Mouse (Mus musculus) liver, postnatal 0 days (tissue): ENCODE measurements around the gene Atg5.

Experiments used
- CTCF ChIP-seq: sonication (generic); IDR thresholded peaks from 2 replicates; pipeline ENCODE4 v1.5.1; 2016; ENCODE audit warnings: antibody characterized with exemption, low read depth
- EP300 ChIP-seq: IDR thresholded peaks from 2 replicates; pipeline ENCODE4 v1.6.1; 2016; ENCODE audit warnings: antibody characterized with exemption, low read depth, mild to moderate bottlenecking

DNA sequence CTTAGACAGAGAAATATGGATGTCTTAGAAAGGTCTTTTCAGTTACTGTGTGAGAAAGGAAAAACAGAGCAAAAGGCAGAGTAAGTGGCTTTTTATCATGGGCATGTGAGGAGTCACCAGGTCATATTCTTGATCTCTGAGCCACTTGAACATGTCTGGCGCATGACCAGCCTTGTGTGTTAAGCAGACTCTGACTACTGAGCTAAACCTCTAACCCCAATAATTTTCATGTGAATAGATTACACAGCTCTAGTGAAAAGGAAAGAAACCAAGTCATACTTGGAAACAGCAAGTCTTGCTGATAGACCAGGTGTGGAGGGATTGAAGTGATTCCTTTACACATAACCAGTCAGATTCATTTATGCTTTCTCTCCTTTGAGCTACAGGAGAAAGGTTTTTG lies 107.3 kb downstream of the Atg5 start:
- TF ChIP-seq EP300 (no peak), CTCF (no peak)
